Mouse (Mus musculus) heart, adult 9 months (tissue): Measurements from ENCODE around the gene Sorcs1.

Experiments
- DNase-seq, 2 experiments: peaks; one replicate each; pipeline ENCODE4 v3.0.0; 2022; ENCODE audit warnings: low spot score in 2 of 2

Sorcs1 gene

DNA sequence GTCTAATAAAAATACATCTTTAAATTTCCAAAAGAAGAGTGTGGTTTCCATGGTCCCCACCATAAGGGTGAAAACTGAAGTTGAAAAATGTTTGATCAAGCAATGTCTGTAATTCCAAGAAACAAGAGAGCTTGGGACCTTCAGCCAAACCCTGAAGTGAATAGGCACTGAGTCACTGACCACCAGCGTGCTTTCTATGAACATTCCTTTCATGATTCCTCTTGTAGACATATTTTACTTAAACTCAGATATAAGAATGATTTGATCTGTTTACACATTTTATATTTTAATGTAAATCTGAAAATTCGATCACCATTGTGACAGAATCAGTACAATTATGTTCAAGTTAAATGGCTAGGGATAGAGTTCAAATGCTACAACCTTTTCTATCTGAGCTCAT lies 112.1 kb downstream of the Sorcs1 start:
- DNase-seq: no peak

DNA sequence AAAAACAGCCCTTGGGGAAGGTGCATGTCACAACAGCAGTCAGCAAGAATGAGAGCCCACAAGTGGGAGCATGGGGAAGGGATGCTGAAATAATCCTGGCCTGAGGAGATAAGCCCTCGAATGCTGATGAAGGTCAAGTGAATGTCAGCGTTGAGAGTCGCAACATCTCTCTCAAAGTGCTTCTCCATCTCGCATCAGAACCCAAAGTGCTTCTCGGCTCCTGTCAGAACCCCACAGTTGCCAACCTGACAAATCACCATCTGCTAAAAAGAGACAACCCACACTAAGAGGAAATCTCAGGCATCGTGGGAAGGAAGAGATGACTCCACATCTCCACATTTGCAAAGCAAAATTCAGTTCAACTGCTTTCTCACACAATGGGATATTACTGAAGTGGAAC lies 119.7 kb downstream of the Sorcs1 start:
- DNase-seq: no peak

DNA sequence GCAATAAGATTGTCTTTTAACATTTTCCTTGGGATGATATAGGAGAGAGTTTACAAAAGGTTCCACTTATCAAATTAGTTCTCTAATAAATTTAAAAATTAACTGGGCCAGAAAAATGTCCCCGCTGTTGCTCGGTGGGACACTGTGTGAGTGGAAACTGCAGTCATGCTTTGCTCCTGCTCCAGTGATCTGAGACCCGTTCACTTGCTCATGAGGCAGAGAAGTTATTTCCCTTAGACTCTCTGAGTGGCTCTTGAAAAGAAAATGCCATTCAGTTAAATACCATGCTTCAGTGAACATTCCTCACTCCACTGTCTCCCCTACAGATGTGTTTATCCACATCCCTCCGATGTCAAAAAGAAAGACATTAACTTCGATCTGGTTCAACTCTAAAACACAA lies 144.4 kb downstream of the Sorcs1 start:
- no peak for DNase-seq

DNA sequence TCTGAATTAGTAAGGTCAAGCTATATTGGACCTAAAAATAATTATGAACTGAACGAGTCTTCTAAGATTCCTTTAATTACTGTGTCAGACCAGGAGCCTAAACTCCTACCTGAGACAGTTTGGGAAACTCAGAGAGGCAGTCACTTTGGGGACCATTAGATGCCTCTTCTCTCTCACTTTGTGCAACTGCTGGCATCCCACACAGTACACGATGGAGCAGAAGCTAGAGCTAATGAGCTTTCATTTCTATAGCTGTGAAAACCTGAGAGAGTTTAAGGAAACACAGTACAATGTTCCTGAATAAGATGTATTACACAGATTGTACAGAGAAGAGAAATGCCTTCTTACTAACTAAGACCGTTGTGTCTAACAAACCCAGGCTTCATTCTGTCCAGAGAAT lies 150.6 kb downstream of the Sorcs1 start:
- DNase-seq: no peak

DNA sequence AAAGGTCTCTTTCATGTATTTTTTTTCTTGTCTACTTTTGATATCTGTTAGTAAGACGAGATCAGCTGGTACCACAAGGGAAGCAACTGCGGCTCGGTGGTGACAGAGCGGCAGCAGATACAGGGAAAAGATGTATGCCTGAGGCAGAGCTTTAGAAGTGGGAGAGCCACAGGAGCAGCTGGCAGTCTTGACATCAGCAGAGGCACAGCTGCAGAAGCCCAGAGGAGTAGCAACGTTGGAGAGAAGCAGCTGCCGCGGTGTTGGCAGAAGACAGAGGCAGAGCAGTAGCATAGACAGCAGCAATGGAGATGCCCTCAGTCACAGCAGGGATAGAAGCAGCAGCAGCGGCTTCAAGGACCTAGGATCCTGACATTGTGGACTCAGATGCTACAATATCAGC lies 152.4 kb downstream of the Sorcs1 start:
- DNase-seq: no peak

DNA sequence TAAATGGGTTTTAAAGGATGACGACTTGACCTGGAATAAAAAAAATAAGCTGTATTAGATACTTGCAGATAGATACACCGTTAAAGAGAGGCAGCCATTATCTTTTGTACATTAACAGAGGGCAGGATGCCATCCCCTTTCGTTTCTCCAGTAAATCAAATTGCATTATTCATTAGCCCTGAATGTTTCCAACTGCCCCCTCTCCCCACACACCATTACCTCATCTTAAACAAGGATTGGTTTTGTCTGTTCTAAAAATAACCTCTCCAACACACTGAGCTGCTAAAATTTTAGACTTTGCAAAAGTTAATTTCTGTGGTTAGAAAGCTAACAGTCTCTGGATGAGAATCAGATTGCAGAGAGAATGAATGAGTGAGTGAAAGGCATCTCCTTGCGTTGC lies 156.5 kb downstream of the Sorcs1 start:
- no peak for DNase-seq

DNA sequence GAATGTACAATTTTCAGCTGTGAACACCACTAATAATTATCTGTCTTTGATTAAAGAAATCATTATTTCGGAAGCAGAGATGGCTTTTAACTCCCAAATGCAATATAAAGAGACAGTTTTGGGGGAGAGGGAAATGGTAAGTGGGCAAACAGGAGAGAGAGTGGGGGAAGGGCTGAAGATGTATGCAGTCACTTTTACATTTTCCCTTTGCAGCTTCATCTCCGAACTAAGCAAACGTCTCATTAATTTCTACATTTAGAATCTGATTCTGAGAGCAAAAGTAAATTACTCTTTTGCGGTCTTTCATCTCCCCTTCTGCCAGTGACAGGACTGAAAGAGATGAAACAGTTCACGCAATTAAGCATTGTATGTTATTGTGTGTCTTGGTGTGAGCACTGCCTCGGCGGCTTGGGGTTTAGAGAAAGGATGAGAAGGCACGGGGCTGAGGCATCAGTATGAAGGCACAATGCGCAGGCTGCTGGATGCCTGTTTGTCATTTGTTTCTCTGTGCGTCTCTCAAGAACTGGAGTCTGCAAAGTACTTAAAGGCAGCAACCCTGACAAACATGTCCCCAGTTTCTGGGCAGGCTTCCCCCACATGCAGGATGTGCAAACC lies 163.3 kb downstream of the Sorcs1 start:
- DNase-seq: no peak

DNA sequence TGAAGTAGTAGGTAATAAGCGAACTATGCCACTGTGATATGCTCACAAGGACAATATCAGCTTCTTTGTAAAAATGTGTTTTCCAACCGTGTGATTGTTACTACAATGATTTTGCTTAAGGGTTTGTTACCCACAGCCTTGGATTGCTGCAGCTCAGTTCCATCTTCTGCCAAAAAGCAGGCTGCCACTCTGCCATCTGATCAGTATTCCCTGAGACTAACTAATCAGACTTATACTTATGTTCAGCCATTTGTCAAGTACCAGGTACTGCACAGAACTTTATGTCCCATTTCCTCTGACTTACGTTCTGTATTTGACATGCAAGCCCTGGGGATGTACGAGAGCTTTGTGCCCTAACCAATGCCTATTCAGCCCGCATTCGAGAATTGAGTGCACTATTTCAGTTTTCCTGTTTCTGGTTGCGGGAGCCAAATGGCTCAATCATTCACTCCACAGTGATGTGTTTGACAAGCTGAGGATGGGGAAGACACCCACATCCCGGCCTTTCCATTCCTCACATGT lies 164.1 kb downstream of the Sorcs1 start:
- DNase-seq: no peak

DNA sequence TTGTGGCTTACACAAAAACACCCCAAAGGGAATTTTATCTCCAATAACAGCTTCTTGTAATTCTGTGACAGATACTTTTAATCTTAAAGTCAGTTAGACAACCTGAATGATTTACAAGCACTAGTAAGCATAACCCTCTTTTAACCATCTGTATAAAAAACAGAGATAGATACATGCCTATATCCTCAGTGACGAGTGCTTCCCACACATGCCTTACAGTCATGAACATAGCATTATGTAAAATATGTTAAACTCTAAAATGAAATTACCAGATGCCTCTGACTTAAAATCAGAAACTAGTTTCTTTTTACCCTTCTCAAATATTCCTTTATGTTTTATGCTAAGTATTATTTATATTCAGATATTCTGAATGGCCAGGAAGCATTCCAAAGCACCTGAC lies 175.6 kb downstream of the Sorcs1 start:
- no peak for DNase-seq

DNA sequence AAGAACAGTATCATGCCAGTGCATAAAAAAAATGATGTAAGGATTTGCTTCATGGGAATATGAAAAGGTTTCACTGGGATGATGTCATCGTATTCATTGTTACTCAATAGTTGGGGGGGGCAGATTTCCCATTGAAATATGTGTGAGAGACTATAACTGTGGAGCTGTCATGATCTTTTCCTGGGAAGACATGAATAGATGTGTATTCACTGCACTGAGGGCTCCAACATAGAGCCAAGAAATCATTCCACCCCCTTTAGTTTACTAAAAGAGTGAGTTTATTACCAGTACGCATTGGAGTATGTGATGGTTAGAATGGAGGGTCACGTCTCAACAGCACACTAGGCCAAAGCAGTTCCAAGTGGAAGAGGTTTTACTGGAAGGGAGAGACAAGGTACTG lies 187.3 kb downstream of the Sorcs1 start:
- no peak for DNase-seq

DNA sequence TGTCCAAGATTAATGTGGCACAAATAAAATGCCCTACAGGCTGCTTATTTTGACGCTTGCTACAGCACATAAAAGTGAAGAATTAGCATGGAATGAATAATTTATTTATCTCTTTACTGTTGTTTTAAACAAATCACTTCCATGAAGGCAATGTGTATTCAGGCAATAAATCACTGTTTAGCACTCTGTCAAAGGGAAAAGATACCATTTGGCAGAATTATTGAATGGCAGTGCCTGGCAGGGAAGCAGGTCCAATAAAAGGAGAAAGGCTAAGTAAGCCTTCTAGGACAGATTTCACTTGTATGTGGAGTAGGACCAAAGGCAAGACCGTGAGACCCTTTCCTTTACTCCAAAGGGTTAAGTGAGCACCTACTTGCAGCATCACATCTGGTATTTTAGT lies 187.7 kb downstream of the Sorcs1 start:
- no peak for DNase-seq

DNA sequence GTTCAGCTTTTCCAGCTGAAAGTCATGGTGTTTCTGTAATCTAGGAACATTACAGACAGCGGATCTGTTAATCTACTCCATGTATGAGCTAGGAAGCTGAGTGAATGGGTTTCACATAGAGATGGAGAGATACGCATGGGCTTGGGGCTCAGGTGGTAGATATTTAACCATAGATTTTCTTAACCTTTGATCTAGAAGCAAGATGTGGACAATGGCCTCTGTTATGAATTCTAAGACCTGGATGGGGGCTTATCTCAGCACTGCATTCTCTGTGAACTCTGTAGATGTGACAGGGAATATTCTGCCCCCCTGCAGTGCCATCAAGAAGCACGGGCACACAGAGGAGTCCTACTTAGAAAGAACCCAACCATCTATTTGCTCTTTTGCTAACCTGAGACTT lies 188.7 kb downstream of the Sorcs1 start:
- no peak for DNase-seq

DNA sequence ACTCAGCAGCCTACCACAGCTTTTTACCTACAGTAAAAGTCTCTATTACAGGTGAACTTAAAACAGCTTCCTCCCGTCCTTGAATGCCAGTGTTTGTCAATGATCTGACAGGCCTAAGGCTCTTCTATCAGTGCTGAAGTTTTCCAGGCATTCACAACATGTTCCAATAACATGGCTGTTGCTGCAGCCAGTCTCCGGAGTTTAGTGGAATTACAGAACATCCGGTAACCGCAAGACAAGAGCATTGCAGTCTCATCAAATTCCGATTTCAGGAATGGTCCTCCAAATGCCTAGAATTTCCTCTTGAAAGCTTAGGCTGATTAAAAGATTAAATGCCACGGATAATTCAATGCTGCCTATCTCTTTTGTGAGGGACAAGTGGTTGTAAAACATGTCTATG lies 190.0 kb downstream of the Sorcs1 start:
- no peak for DNase-seq

DNA sequence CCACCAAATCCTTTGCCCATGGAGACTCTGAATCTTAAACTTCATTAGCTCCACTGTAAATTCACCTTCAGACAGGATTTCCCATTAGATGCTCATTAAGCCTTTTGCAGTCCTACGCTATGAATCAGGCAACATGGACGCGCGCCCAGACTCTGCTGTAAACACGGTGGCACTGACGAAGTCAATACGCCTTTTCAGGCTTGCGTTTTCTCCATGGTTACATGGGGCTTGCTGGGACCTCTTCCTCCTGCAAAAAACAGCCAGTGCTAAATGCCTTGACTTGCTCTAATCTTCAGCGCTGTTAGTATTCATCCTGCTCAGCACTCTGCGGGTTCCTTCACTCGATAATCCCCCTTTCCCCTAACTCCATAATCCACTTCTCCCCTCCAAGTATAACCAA lies 190.7 kb downstream of the Sorcs1 start:
- no peak for DNase-seq

DNA sequence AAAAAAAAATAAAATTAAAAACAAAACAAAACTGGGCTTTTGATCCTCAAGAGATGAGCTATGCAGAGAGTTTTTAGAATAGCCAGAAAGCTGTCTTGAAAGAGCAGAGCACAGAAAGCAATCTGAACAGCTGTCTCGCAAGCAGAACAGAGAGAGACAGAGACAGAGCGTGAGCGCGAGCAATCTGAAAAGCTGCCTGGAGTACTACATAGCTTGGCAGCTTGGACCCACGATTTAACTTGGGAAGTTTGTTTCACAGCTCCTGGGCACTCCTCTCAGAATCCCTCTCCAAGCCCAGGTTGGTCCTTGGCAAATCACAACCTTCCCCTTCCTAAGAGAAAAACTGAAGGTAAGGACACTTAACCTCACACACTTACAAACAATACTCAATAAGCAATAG lies 192.1 kb downstream of the Sorcs1 start:
- no peak for DNase-seq

DNA sequence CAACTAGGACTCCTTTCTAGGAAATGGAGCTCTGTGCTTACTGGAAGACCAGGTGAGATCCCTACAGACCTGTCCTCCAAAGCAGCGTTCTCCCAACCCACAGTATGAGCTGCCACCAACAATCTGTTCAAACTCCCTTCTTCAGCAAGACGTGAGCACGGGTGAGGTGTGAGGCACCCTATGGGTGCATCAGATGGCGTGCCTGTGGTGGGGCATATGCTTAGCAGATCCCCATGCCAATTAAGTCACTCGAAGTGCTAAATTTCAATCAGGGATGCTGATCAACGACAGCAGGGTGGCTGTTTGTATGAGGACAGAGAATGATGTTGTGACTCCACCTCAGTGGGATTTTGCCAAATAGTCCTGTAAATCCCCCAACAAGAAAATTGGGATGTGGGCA lies 201.7 kb downstream of the Sorcs1 start:
- DNase-seq: no peak

DNA sequence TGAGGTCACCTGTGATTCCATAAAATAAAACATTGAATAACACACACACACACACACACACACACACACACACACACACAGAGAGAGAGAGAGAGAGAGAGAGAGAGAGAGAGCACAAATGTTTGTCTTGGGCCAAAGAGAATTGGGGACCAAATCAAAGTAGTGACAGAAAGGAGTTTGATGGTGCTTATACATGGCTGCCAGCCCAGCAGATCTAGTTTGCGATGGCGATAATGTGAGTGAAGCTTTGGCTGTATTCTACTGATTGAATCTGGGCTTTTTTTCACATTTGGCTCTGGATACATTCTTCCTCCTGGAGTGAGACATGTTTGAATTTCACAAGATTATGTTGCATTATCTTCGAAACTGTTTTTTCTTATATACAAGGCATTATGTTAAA lies 209.9 kb downstream of the Sorcs1 start:
- DNase-seq: no peak

DNA sequence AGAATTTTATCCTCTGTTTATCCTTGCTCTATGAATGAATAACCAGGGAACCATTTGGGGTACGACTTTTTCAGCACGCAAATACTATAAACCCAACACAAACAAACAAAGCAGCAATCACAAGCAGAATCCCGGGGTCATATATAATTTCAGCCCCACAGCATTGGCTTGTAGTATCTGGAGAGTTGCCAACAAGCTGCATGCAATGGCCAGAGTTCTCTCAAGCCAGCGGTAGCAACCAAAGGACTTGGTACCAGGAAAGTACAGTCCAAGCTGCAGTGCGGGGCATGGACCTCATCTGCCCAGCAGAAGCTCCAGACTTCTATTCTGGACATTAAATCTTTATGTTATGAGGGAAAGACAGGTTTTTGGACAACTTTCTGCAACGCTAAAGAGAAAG lies 213.6 kb downstream of the Sorcs1 start:
- DNase-seq: no peak

DNA sequence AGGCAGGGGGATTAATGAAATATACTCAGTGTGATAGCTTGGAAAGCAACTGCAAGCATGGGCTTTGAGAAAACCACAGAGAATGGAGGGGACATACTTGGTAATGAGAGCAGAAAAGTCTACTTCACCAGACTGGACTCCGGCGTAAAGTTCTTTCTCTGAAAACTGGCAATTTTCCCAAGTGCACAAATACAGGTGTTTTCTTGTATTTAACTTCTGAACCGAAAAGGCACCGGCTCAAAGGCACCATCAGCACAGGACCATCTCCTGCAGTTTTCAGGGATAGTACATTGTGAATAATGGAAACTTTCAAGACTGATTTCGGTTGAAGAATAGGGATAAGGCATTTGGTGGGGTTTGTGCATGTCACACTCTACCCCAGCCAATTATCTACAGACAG lies 219.9 kb downstream of the Sorcs1 start:
- no peak for DNase-seq

DNA sequence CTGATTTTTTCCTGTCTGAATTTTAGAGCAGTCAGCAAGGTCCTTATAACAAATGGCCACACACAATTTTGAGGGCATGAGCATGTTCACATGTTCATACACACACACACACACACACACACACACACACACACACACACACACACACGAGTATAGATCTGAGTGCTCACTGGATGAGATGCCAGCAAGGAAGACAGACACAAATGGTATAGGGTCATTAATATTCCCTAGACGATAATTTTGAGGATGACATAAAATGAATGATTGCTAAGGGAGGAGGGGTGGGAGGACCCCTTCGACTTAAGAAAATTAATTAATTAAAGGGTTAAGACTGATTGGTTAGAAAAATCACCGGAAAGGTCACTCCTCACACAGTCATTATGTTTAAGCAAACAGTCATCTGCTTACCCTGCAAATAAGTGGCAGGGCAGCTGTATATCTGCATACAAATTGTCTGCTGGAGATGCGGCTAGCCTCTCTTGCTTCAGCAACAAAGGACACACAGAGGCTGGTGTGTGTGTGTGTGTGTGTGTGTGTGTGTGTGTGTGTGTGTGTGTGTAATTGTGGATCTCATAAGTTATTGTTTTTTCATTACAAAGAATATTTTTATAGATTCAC lies 221.1 kb downstream of the Sorcs1 start:
- DNase-seq: no peak

DNA sequence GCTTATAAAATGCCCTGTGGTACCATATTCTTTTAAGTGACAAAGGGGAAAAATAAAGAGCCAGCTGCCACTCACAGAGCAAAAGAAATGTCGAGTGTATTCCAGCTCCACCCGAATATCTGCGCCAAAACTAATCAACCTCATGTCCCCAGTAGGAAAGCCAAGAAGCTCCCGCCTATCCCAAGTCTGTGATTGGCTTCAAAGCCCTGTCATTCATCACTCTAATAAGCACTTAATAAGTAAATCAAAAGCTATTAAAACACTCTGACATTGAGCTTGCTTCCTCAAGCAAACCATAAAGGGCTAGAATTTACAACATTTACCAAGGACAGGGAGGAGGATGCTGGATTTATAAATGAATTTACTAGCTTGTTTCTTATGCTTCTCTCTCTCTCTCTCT lies 237.3 kb downstream of the Sorcs1 start:
- DNase-seq: no peak

DNA sequence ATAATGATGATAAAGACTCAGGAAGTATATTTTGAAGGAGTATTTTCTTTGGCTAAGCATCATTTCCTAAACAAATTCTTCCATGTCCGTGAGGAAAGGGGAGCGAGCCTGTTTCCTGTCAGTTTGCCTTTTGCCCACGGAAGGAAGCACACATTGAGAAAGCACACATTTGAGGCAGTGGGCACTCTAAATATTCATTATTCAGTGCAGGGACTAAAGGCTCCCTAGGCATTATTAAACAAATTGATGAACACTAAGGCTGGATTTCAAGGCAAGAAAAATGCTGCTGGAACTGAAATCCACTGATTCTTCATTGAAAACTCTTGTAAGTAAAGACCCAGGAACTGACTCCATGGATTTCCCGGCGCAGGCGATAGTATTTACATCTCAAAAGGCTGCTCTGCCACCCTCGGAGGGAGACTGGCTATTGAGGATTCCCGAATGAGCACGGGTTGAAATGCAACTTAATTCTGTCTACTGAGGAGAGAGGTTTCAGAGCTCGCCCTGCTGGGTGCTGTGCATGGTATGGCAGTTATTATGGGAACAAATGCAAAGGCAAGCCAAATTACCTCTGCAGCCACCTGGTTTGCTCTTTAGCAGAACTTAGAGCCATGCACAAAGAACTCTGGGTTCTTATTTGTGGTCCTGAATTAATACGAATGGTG lies 238.1 kb downstream of the Sorcs1 start:
- DNase-seq: no peak

DNA sequence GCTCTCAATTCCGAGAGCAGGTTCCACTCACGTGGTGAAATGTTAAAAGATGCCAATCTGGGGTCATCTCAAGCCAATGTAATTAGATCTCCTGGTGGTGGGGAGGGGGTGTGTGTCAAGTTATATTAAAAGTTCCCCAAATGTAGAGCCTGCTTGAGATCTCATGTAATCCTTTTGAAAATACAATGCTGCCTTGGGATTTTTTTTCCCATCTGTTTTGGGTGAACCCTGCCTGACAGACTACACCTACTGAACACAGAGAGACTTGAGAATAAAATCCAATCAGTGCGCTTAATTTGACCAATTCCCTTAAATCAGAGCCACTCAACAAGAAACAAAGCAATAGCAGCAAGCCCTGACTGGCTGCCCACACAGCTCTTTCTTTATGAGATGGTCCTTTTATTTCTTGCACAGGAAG lies 239.0 kb downstream of the Sorcs1 start:
- no peak for DNase-seq
